Mouse (Mus musculus): ENCODE results near the gene Klhl13. TPM values are rescaled to one million over a fixed set of nuclear protein-coding genes. Genes with fewer than 3 reads are reported as not detected.

The Klhl13 gene
- total RNA-seq (2021), result 10 to 100 TPM; 33.7 to 35.2 TPM
- long read RNA-seq, experiment 1, partial matches to known transcripts, result 0 of 12 reads
- long read RNA-seq, experiment 1, other reads (novel, unspliced or antisense), result 6 of 12 reads
- long read RNA-seq, experiment 2, transcript Klhl13-205 (7 exons, 3,349 nt), result major isoform, 5 of 16 reads
- long read RNA-seq, experiment 2, partial matches to known transcripts, result 3 of 16 reads
- long read RNA-seq, experiment 2, other reads (novel, unspliced or antisense), result 5 of 16 reads

- H3K27ac ChIP-seq, result peak within 1 kb of the TSS; percentile 55; the same call in 1 of the 2 replicates
- H3K4me3 ChIP-seq, result peak within 1 kb of the TSS; percentile 56
- peak; percentile 16 to 29 for DNase-seq (ENCODE audit: low spot score in 2 of 2)
- 0 out of 2 replicates have a peak, but pooled peaks have one; percentile 9 for TF ChIP-seq CTCF (conservative IDR thresholded peaks at IDR 0.05)
Observed at GRCm38 (mm10) chrX:23364514-23365381, at the start of gene Klhl13. Gene Klhl13, minus strand, starts transcription at chrX:23365082.

- TF ChIP-seq CTCF (conservative IDR thresholded peaks at IDR 0.05), result no peak
- no peak for DNase-seq (ENCODE audit: low spot score in 2 of 2)
- Histone ChIP-seq H3K27ac (no peak overlapping the region), H3K4me3 (no peak overlapping the region)
Observed at GRCm38 (mm10) chrX:23409296-23410149, 44.6 kb upstream of the Klhl13 start.

DNA sequence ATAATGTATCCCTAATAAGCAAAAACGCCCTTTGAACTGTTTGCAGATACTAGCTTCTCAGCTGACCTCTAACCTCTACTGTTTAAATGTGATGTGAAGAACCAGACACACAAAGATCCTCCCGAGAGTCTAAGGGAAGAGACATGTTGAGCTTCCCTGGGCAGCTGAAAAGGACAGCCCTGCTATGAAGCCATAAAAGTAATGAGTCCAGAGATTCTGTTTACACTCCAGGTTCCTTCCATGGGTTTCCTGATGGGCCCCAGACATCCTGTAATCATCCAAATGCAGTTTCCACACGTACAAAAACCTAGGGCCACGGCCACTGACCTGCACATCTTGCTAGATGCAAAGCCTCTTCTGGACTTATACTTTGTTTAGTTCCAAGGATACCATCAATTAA, 23.8 kb upstream of the Klhl13 start:
- no peak for DNase-seq (ENCODE audit: low spot score in 2 of 2)
- TF ChIP-seq CTCF (conservative IDR thresholded peaks at IDR 0.05), result no peak
- Histone ChIP-seq H3K27ac (no peak overlapping the region), H3K4me3 (no peak overlapping the region)

- no peak for TF ChIP-seq CTCF (conservative IDR thresholded peaks at IDR 0.05)
- no peak for DNase-seq (ENCODE audit: low spot score in 2 of 2)
- no peak overlapping the region for H3K27ac ChIP-seq
- no peak overlapping the region for H3K4me3 ChIP-seq
Observed at GRCm38 (mm10) chrX:23363441-23363840, 1.4 kb downstream of the Klhl13 start.

- no peak for DNase-seq (ENCODE audit: low spot score in 2 of 2)
- Histone ChIP-seq H3K27ac (no peak overlapping the region), H3K4me3 (no peak overlapping the region)
- no peak for TF ChIP-seq CTCF (conservative IDR thresholded peaks at IDR 0.05)
Observed at GRCm38 (mm10) chrX:23360446-23360845, 4.4 kb downstream of the Klhl13 start.

GRCm38 (mm10) chrX:23350083-23350482, 14.8 kb downstream of the Klhl13 start:
- peak; percentile 66 for TF ChIP-seq CTCF (conservative IDR thresholded peaks at IDR 0.05)
- Histone ChIP-seq H3K4me3 (no peak overlapping the region), H3K27ac (no peak overlapping the region)
- no peak for DNase-seq (ENCODE audit: low spot score in 2 of 2)

DNA sequence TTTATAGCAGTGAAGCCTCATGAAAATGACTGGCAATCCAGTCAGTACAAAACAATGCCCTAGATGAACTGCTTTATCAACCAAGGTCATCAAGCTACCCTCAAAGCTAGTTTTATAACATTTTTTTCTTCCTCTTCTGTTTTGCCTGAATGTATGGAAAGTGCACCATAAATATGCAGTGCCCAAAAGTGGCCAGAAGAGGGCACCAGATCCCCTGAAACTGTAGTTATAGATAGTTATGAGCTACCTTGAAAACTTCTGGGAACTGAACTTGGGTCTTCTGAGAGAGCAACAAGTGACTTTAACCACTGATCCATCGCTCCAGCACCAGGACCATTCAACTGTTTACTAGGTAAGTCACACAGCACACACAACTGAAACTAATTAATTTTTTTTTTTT, 36.8 kb downstream of the Klhl13 start:
- H3K27ac ChIP-seq, result no peak overlapping the region
- TF ChIP-seq CTCF (conservative IDR thresholded peaks at IDR 0.05), result peak; percentile 68
- H3K4me3 ChIP-seq, result no peak overlapping the region
- no peak for DNase-seq (ENCODE audit: low spot score in 2 of 2)

DNA sequence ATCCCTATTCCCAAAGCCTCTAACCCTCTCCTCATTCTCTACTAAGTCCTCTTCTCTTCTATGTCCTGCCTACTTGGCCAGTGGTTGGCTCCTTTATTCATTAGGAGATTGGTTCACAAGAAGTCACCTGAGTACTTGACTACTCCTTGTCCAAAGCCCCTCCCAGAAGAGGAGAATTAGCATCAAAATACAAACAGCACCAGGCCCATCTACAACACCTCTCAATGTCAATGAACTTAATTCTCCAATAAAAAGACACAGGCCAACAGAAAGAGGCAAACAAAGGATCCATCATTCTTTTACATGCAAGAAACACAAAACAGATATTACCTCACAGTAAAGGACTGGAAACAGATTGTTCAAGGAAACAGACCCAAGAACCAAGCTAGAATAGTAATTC, 46.0 kb downstream of the Klhl13 start:
- Histone ChIP-seq H3K27ac (no peak overlapping the region), H3K4me3 (no peak overlapping the region)
- DNase-seq (ENCODE audit: low spot score in 2 of 2), result no peak
- TF ChIP-seq CTCF (conservative IDR thresholded peaks at IDR 0.05), result no peak

DNA sequence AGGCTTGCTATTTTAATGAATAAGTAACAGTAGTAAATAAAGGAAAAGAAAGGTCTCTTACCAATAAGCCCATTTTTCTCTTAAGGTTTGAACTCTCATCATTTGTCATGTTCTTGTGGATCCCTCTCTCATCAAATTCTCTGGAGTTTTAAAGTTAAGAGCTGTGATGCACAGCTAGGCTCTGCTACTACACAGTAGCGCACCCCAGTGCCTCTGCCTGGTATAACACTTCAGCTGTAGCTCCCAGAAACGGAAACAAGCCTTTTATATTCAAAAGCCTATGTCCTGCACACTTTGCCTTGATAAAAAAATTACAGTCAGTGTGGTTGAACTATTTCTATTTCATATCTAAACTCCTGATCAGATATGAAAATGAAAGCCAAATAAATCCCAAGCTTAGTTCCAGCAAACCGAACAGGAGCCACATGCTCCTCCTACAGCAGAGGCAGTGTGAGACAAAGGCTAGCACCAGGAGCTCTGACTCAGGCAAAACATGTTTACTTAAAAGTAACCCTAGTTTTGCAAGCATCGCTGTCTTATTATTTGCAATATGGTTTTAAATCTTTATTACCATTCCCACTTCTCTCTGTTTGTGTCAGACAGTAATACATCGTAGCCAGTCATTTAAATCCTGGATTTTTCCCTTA, 68.8 kb downstream of the Klhl13 start:
- DNase-seq (ENCODE audit: low spot score in 2 of 2), result peak; percentile 47 to 63
- H3K27ac ChIP-seq, result no peak overlapping the region
- H3K4me3 ChIP-seq, result peak overlapping the region; percentile 33; the same call in 1 of the 2 replicates
- TF ChIP-seq CTCF (conservative IDR thresholded peaks at IDR 0.05), result peak; percentile 82

- Histone ChIP-seq H3K4me3 (peak overlapping the region; percentile 50), H3K27ac (peak overlapping the region; percentile 85)
- TF ChIP-seq CTCF (conservative IDR thresholded peaks at IDR 0.05), result no peak
- DNase-seq (ENCODE audit: low spot score in 2 of 2), result no peak
Observed at GRCm38 (mm10) chrX:23285442-23285817, 79.5 kb downstream of the Klhl13 start.

- TF ChIP-seq CTCF (conservative IDR thresholded peaks at IDR 0.05), result no peak
- no peak for DNase-seq (ENCODE audit: low spot score in 2 of 2)
Observed at GRCm38 (mm10) chrX:23284530-23285441, 80.1 kb downstream of the Klhl13 start.

More at GRCm38 (mm10) chrX:23284530-23285441, 80.1 kb downstream of the Klhl13 start:
- H3K4me3 ChIP-seq, result peak overlapping the region; percentile 50
- peak overlapping the region; percentile 85 for H3K27ac ChIP-seq
